Mouse (Mus musculus) gastrocnemius, postnatal 25 days (tissue): Measurements from ENCODE around the gene Rasgrp2. TPM values are rescaled to one million over a fixed set of nuclear protein-coding genes. Genes with fewer than 3 reads are reported as not detected.

Experiments used
- DNase-seq: peaks from one replicate; pipeline ENCODE4 v3.0.0; 2022
- total RNA-seq, 2 experiments: library from RNA; stranded (reverse); gene quantifications; 1 replicate in 1 of 2; 2 replicates in 1 of 2; pipeline ENCODE4 v1.2.3; 2021

Gene Rasgrp2
- total RNA-seq, 2 experiments from 2014 or later: 16.2 to 16.4 TPM

GRCm38 (mm10) chr19:6407816-6408510, 8.8 kb downstream of the Rasgrp2 start:
- no peak for DNase-seq

GRCm38 (mm10) chr19:6408749-6409148, 9.6 kb downstream of the Rasgrp2 start:
- DNase-seq: no peak

GRCm38 (mm10) chr19:6409176-6409575, 10.0 kb downstream of the Rasgrp2 start:
- no peak for DNase-seq

- DNase-seq: no peak
Observed at GRCm38 (mm10) chr19:6409936-6410335, 10.8 kb downstream of the Rasgrp2 start.

GRCm38 (mm10) chr19:6412798-6413197, 13.7 kb downstream of the Rasgrp2 start:
- DNase-seq: no peak

GRCm38 (mm10) chr19:6415454-6415853, 16.3 kb downstream of the Rasgrp2 start:
- no peak for DNase-seq

GRCm38 (mm10) chr19:6416124-6416770, 17.1 kb downstream of the Rasgrp2 start:
- DNase-seq: no peak

GRCm38 (mm10) chr19:6416894-6417761, 18.0 kb downstream of the Rasgrp2 start:
- no peak for DNase-seq

- DNase-seq: peak; percentile 84
Observed at GRCm38 (mm10) chr19:6418233-6418879, 19.2 kb downstream of the Rasgrp2 start, which contains the start of gene Nrxn2. Nrxn2 (plus strand) TSS chr19:6418731.

- DNase-seq: no peak
Observed at GRCm38 (mm10) chr19:6418984-6419692, 20.0 kb downstream of the Rasgrp2 start.

GRCm38 (mm10) chr19:6419805-6420310, 20.7 kb downstream of the Rasgrp2 start:
- DNase-seq: no peak

- DNase-seq: no peak
Observed at GRCm38 (mm10) chr19:6420481-6421210, 21.5 kb downstream of the Rasgrp2 start.

GRCm38 (mm10) chr19:6421211-6421590, 22.1 kb downstream of the Rasgrp2 start:
- DNase-seq: no peak

GRCm38 (mm10) chr19:6422014-6422413, 22.9 kb downstream of the Rasgrp2 start:
- no peak for DNase-seq

- DNase-seq: no peak
Observed at GRCm38 (mm10) chr19:6423241-6423640, 24.1 kb downstream of the Rasgrp2 start.

- no peak for DNase-seq
Observed at GRCm38 (mm10) chr19:6424137-6424881, 25.2 kb downstream of the Rasgrp2 start.

- DNase-seq: no peak
Observed at GRCm38 (mm10) chr19:6425595-6425994, 26.5 kb downstream of the Rasgrp2 start.

- DNase-seq: no peak
Observed at GRCm38 (mm10) chr19:6426703-6427500, 27.8 kb downstream of the Rasgrp2 start.
